ENCODE assay signal across 12 mouse cellular contexts in genomic region chr9:37437772-37438735, GRCm38 (mm10). TPM values are rescaled to one million over a fixed set of nuclear protein-coding genes. Genes with fewer than 3 reads are reported as not detected.
A peak's percentile ranks its signal among the peaks of the same experiment; 100 is the strongest.
DNase-seq lines count a peak whose midpoint lies in the region; ATAC-seq lines count a peak whose summit lies in the region.
"Had no signal": no experiment of that assay in that cellular context is flagged by ENCODE, and none has a peak within 500 bp of the region (broad histone marks: within the 10 kb centered on the region; RNA-seq: fewer than 3 reads in every experiment).

No protein-coding gene starts in this region.

- no peak overlapping the region for H3K27ac ChIP-seq in hindbrain, embryonic 14.5 days
- no peak overlapping the region for H3K27ac ChIP-seq in midbrain, embryonic 16.5 days (ENCODE audit: low read length)
- H3K27ac ChIP-seq: heart, adult 2 months had no signal

- no peak overlapping the region for H3K4me2 ChIP-seq in hindbrain, embryonic 14.5 days (replicated peaks)
- no peak overlapping the region for H3K4me2 ChIP-seq in midbrain, embryonic 16.5 days (ENCODE audit: low read length)

- no peak overlapping the region for H3K4me3 ChIP-seq in hindbrain, embryonic 14.5 days (replicated peaks; ENCODE audit: low read length)
- H3K4me3 ChIP-seq in midbrain, embryonic 16.5 days (ENCODE audit: low read depth, low read length) = no peak overlapping the region
- H3K4me3 ChIP-seq: heart, adult 2 months had no signal

- no peak overlapping the region for H3K9ac ChIP-seq in hindbrain, embryonic 14.5 days
- no peak overlapping the region for H3K9ac ChIP-seq in midbrain, embryonic 16.5 days (ENCODE audit: low read depth, low read length)

- no peaks in the 10 kb centered on the region for H3K9me3 ChIP-seq in hindbrain, embryonic 14.5 days (ENCODE audit: control insufficient read depth, low read length)
- no peaks in the 10 kb centered on the region for H3K9me3 ChIP-seq in midbrain, embryonic 16.5 days (replicated peaks; ENCODE audit: control insufficient read depth, low read length, poor library complexity, severe bottlenecking)

- H3K36me3 ChIP-seq in hindbrain, embryonic 14.5 days (replicated peaks; ENCODE audit: control insufficient read depth, insufficient read depth) = no peaks in the 10 kb centered on the region
- no peaks in the 10 kb centered on the region for H3K36me3 ChIP-seq in midbrain, embryonic 16.5 days (ENCODE audit: control insufficient read depth, insufficient read depth, low read length)

- DNase-seq in layer of hippocampus, adult 11-12 months (ENCODE audit: low spot score) = peak; percentile 61
- no peak for DNase-seq in layer of hippocampus, postnatal 36 days
- peak; percentile 57 for DNase-seq in retina, postnatal 1 day
- DNase-seq in retina, embryonic 14.5 days (ENCODE audit: low spot score) = no peak
- DNase-seq in hindbrain, embryonic 14.5 days (ENCODE audit: low spot score) = no peak
- no peak for DNase-seq in testis, postnatal 14 days (ENCODE audit: low spot score)
- DNase-seq: heart, adult 2 months; lung, adult 2 months; thymus, adult 2 months had no signal

- peaks cover 16% of the 10 kb centered on the region for H3K4me1 ChIP-seq in hindbrain, embryonic 14.5 days (replicated peaks; ENCODE audit: control insufficient read depth, insufficient read depth, low read length)
- H3K4me1 ChIP-seq in midbrain, embryonic 16.5 days (ENCODE audit: control insufficient read depth, insufficient read depth, low read length) = peaks cover 12% of the 10 kb centered on the region

- ATAC-seq in hindbrain, embryonic 14.5 days (ENCODE audit: low FRiP score) = peak; percentile 54; the same call in 1 of the 2 replicates
- peak; percentile 51; the same call in 1 of the 2 replicates for ATAC-seq in midbrain, embryonic 16.5 days
- ATAC-seq: inflammation-experienced regulatory T-cells, adult 6 months had no signal

- H3K27me3 ChIP-seq in hindbrain, embryonic 14.5 days (ENCODE audit: control insufficient read depth, insufficient read depth, low read length) = peaks cover 28% of the 10 kb centered on the region
- peaks cover 29% of the 10 kb centered on the region for H3K27me3 ChIP-seq in midbrain, embryonic 16.5 days (ENCODE audit: control insufficient read depth, insufficient read depth, low read depth, low read length)

- 28% methylated on average over 3 of the region's 3 CpGs for WGBS in hindbrain, embryonic 14.5 days
- WGBS in midbrain, embryonic 16.5 days = 36% methylated on average over 3 of the region's 3 CpGs

RNA-seq across cellular contexts. Expression of gene Robo3, which starts 5.0 kb away (rescaled TPM):
- 10 to 100 TPM; 13.9 to 14.3 TPM for total RNA-seq in layer of hippocampus, postnatal 36 days (2021)
- polyA plus RNA-seq in hindbrain, embryonic 14.5 days (2014; fragmentation: Nextera tagmentation; extraction: Ambion mirVana) = 13.3 and 20.5 TPM in 2 replicates
- 4.2 and 17.6 TPM in 2 replicates for polyA plus RNA-seq in midbrain, embryonic 16.5 days (2015; fragmentation: Nextera tagmentation; extraction: Ambion mirVana)
- total RNA-seq: heart, adult 2 months; neutrophil, adult 5-6 weeks had no signal
- polyA plus RNA-seq: inflammation-experienced regulatory T-cells, adult 6 months had no signal

RNA-seq across cellular contexts. Expression of gene Robo4, which starts 36.4 kb away (rescaled TPM):
- 1 to 10 TPM; 5.4 to 7.0 TPM for total RNA-seq in layer of hippocampus, postnatal 36 days (2021)
- polyA plus RNA-seq in hindbrain, embryonic 14.5 days (2014; fragmentation: Nextera tagmentation; extraction: Ambion mirVana) = 4.8 and 5.9 TPM in 2 replicates
- polyA plus RNA-seq in midbrain, embryonic 16.5 days (2015; fragmentation: Nextera tagmentation; extraction: Ambion mirVana) = 4.2 and 5.5 TPM in 2 replicates
- total RNA-seq: neutrophil, adult 5-6 weeks had no signal
- polyA plus RNA-seq: inflammation-experienced regulatory T-cells, adult 6 months had no signal

RNA-seq across cellular contexts. Expression of gene Msantd2, which starts 51.1 kb away (rescaled TPM):
- 10 to 100 TPM; 21.9 to 27.5 TPM for total RNA-seq in layer of hippocampus, postnatal 36 days (2021)
- polyA plus RNA-seq in hindbrain, embryonic 14.5 days (2014; fragmentation: Nextera tagmentation; extraction: Ambion mirVana) = 29.9 and 36.6 TPM in 2 replicates
- polyA plus RNA-seq in midbrain, embryonic 16.5 days (2015; fragmentation: Nextera tagmentation; extraction: Ambion mirVana) = 34.8 and 35.0 TPM in 2 replicates

Comparison
In these comparisons a context has a peak if more than half of its experiments do, and no peak if none do; other contexts are left out.
1. DNase-seq: peak in layer of hippocampus, adult 11-12 months (single experiment) and retina, postnatal 1 day (single experiment); none in layer of hippocampus, postnatal 36 days (0 of 2), retina, embryonic 14.5 days (single experiment), hindbrain, embryonic 14.5 days (single experiment) and testis, postnatal 14 days (single experiment).